Mouse (Mus musculus): Measurements from ENCODE around the gene Stim2. TPM values are rescaled to one million over a fixed set of nuclear protein-coding genes. Genes with fewer than 3 reads are reported as not detected.

Stim2 gene
- polyA plus RNA-seq, 1 experiment from 2014 or later: 16.4 TPM

- Histone ChIP-seq H3K4me3 (no peak overlapping the region), H3K4me2 (no peak overlapping the region), H3K36me3 (peaks cover 10% of the 10 kb centered on the region), H3K27ac (no peak overlapping the region), H3K9me3 (no peaks in the 10 kb centered on the region), H3K9ac (no peak overlapping the region), H3K27me3 (no peaks in the 10 kb centered on the region), H3K4me1 (peaks cover 6% of the 10 kb centered on the region; the same call in 1 of the 2 replicates)
- ATAC-seq (ENCODE audit: insufficient number of reproducible peaks, insufficient read depth, low FRiP score, low TSS enrichment, low read depth): no peak
- WGBS: 87% methylated on average over 5 of the region's 5 CpGs
Measured at GRCm38 (mm10) chr5:54049940-54050339, 51.6 kb downstream of the Stim2 start.

- no peak overlapping the region for H3K4me3 ChIP-seq
- H3K9ac ChIP-seq: no peak overlapping the region
- H3K4me2 ChIP-seq: no peak overlapping the region
- no peak overlapping the region for H3K27ac ChIP-seq
- H3K36me3 ChIP-seq: peaks cover 17% of the 10 kb centered on the region
- WGBS: 71% methylated on average over 3 of the region's 3 CpGs
- H3K9me3 ChIP-seq: no peaks in the 10 kb centered on the region
- H3K27me3 ChIP-seq: no peaks in the 10 kb centered on the region
- ATAC-seq (ENCODE audit: insufficient number of reproducible peaks, insufficient read depth, low FRiP score, low TSS enrichment, low read depth): no peak
- peaks cover 6% of the 10 kb centered on the region; the same call in 1 of the 2 replicates for H3K4me1 ChIP-seq
Measured at GRCm38 (mm10) chr5:54051056-54051455, 52.8 kb downstream of the Stim2 start.

- WGBS: 88% methylated on average over 6 of the region's 6 CpGs
Measured at GRCm38 (mm10) chr5:54052205-54052604, 53.9 kb downstream of the Stim2 start.

DNA sequence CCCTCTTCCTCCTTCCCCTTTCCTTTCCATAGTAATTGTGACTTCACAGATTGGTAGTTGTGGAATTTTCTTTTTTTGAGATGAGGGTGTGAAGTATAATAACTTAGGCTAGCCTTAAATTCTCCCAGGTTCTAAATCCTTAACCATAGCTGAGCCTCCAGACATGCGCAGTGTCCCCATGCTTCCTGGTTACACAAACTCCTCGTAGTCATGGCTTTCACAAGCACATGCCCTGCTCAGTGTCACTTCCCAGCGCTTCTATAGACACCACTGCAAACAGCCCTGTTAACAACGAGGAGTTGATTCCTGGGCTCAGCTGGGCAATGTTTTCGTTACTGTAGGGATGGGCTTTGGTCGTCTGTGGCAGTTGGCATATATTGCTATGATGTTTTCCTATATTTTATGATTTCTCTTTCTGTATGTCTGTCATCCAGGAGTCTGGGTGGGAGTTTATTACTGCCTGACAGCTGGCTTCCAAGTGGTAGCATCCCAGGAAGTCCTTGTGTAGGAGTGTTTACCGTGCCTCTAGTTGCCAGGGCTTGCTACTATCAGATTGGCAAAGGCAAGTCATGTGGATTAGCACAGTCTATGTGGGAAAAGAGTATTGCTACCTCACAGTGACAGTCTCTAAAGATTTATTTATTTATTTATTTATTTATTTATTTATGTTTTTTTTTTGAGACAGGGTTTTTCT lies 55.5 kb downstream of the Stim2 start:
- H3K9me3 ChIP-seq: no peaks in the 10 kb centered on the region
- H3K4me1 ChIP-seq: peaks cover 6% of the 10 kb centered on the region; the same call in 1 of the 2 replicates
- H3K27ac ChIP-seq: no peak overlapping the region
- no peaks in the 10 kb centered on the region for H3K27me3 ChIP-seq
- H3K36me3 ChIP-seq: peaks cover 21% of the 10 kb centered on the region
- H3K4me2 ChIP-seq: no peak overlapping the region
- H3K4me3 ChIP-seq: no peak overlapping the region
- WGBS: 88% methylated on average over 7 of the region's 7 CpGs
- no peak overlapping the region for H3K9ac ChIP-seq
- no peak for ATAC-seq (ENCODE audit: insufficient number of reproducible peaks, insufficient read depth, low FRiP score, low TSS enrichment, low read depth)

More at GRCm38 (mm10) chr5:54052205-54052604, 53.9 kb downstream of the Stim2 start:
- H3K4me2 ChIP-seq: no peak overlapping the region
- H3K27me3 ChIP-seq: no peaks in the 10 kb centered on the region
- H3K36me3 ChIP-seq: peaks cover 17% of the 10 kb centered on the region
- no peak for ATAC-seq (ENCODE audit: insufficient number of reproducible peaks, insufficient read depth, low FRiP score, low TSS enrichment, low read depth)
- peaks cover 6% of the 10 kb centered on the region; the same call in 1 of the 2 replicates for H3K4me1 ChIP-seq
- H3K4me3 ChIP-seq: no peak overlapping the region
- no peaks in the 10 kb centered on the region for H3K9me3 ChIP-seq
- no peak overlapping the region for H3K9ac ChIP-seq
- no peak overlapping the region for H3K27ac ChIP-seq

GRCm38 (mm10) chr5:54056266-54056665 lies 58.0 kb downstream of the Stim2 start:
- Histone ChIP-seq H3K27me3 (no peaks in the 10 kb centered on the region), H3K9me3 (no peaks in the 10 kb centered on the region)

GRCm38 (mm10) chr5:54059998-54060397 lies 61.7 kb downstream of the Stim2 start:
- no peak overlapping the region for H3K27ac ChIP-seq
- H3K9ac ChIP-seq: no peak overlapping the region
- no peak overlapping the region for H3K4me2 ChIP-seq
- 81% methylated on average over 6 of the region's 6 CpGs for WGBS
- H3K36me3 ChIP-seq: peaks cover 10% of the 10 kb centered on the region
- no peak for ATAC-seq (ENCODE audit: insufficient number of reproducible peaks, insufficient read depth, low FRiP score, low TSS enrichment, low read depth)
- no peak overlapping the region for H3K4me3 ChIP-seq
- no peaks in the 10 kb centered on the region for H3K27me3 ChIP-seq
- H3K9me3 ChIP-seq: no peaks in the 10 kb centered on the region
- H3K4me1 ChIP-seq: peaks cover 4% of the 10 kb centered on the region; the same call in 1 of the 2 replicates

More at GRCm38 (mm10) chr5:54056266-54056665, 58.0 kb downstream of the Stim2 start:
- Histone ChIP-seq H3K36me3 (peaks cover 21% of the 10 kb centered on the region), H3K9ac (no peak overlapping the region), H3K4me1 (peaks cover under 1% of the 10 kb centered on the region; the same call in 1 of the 2 replicates), H3K4me2 (no peak overlapping the region), H3K4me3 (no peak overlapping the region), H3K27ac (no peak overlapping the region)
- 87% methylated on average over 6 of the region's 6 CpGs for WGBS
- ATAC-seq (ENCODE audit: insufficient number of reproducible peaks, insufficient read depth, low FRiP score, low TSS enrichment, low read depth): no peak

GRCm38 (mm10) chr5:54062079-54062478 lies 63.8 kb downstream of the Stim2 start:
- peaks cover 4% of the 10 kb centered on the region; the same call in 1 of the 2 replicates for H3K4me1 ChIP-seq
- no peak overlapping the region for H3K4me2 ChIP-seq
- WGBS: 69% methylated on average over 7 of the region's 7 CpGs
- H3K27me3 ChIP-seq: no peaks in the 10 kb centered on the region
- no peak for ATAC-seq (ENCODE audit: insufficient number of reproducible peaks, insufficient read depth, low FRiP score, low TSS enrichment, low read depth)
- no peak overlapping the region for H3K4me3 ChIP-seq
- no peak overlapping the region for H3K9ac ChIP-seq
- no peaks in the 10 kb centered on the region; the same call in 1 of the 2 replicates for H3K9me3 ChIP-seq
- H3K36me3 ChIP-seq: peaks cover 3% of the 10 kb centered on the region; the same call in 1 of the 2 replicates
- no peak overlapping the region for H3K27ac ChIP-seq

- ATAC-seq (ENCODE audit: insufficient number of reproducible peaks, insufficient read depth, low FRiP score, low TSS enrichment, low read depth): no peak
Measured at GRCm38 (mm10) chr5:54067591-54067990, 69.3 kb downstream of the Stim2 start.

DNA sequence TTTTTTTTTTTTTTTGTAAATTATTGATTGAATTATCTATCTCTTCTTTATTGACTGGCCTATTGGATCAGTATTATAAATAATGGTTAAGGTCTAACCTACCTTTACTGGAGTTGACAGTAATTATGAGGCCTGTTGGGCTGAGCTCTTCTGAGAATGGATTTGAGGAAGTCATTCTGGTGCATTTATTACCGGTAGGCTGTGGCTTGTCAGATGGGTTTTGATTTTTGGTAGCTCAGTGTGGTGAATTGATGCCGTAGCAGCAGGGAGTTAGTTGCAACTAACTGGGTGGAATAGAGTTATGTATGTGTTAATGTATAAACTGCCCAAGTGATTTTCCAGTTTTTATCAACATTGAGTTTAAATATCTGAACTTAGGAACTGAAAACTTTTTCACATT lies 72.2 kb downstream of the Stim2 start:
- Histone ChIP-seq H3K4me3 (no peak overlapping the region), H3K36me3 (no peaks in the 10 kb centered on the region), H3K4me1 (peaks cover 7% of the 10 kb centered on the region), H3K27ac (no peak overlapping the region), H3K27me3 (no peaks in the 10 kb centered on the region), H3K9me3 (no peaks in the 10 kb centered on the region; the same call in 1 of the 2 replicates), H3K9ac (no peak overlapping the region), H3K4me2 (no peak overlapping the region)
- WGBS: 86% methylated on average over 2 of the region's 2 CpGs
- no peak for ATAC-seq (ENCODE audit: insufficient number of reproducible peaks, insufficient read depth, low FRiP score, low TSS enrichment, low read depth)

More at GRCm38 (mm10) chr5:54067591-54067990, 69.3 kb downstream of the Stim2 start:
- H3K36me3 ChIP-seq: no peaks in the 10 kb centered on the region
- no peak overlapping the region for H3K4me3 ChIP-seq
- 88% methylated on average over 3 of the region's 3 CpGs for WGBS
- no peaks in the 10 kb centered on the region; the same call in 1 of the 2 replicates for H3K9me3 ChIP-seq
- no peak overlapping the region for H3K4me2 ChIP-seq
- H3K9ac ChIP-seq: no peak overlapping the region
- no peaks in the 10 kb centered on the region for H3K27me3 ChIP-seq
- H3K27ac ChIP-seq: no peak overlapping the region
- H3K4me1 ChIP-seq: no peaks in the 10 kb centered on the region

- ATAC-seq (ENCODE audit: insufficient number of reproducible peaks, insufficient read depth, low FRiP score, low TSS enrichment, low read depth): no peak
- WGBS: 94% methylated on average over 5 of the region's 5 CpGs
- H3K4me2 ChIP-seq: no peak overlapping the region
Measured at GRCm38 (mm10) chr5:54071288-54071687, 73.0 kb downstream of the Stim2 start.

DNA sequence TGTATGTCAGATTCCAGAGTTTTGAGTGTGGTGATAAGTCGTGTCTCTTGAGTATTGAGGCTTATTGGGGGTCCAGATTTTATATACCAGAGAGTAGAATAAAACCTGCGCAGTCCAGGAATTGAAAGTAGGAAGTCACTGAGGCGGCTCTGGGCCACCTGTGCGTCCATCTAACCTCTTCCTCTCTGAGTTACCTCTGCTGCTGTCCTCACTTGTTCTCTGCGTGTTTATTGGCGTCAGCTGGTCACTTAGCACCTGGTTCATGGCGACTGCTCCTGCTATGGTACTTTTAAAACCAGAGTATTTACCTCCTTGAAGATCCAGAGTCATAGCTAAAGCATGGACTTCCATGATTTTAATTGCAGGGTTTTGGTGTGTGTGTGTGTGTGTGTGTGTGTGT lies 73.4 kb downstream of the Stim2 start:
- H3K36me3 ChIP-seq: no peaks in the 10 kb centered on the region
- H3K4me1 ChIP-seq: peaks cover 7% of the 10 kb centered on the region
- 91% methylated on average over 7 of the region's 7 CpGs for WGBS
- no peak overlapping the region for H3K4me3 ChIP-seq
- no peaks in the 10 kb centered on the region for H3K27me3 ChIP-seq
- ATAC-seq (ENCODE audit: insufficient number of reproducible peaks, insufficient read depth, low FRiP score, low TSS enrichment, low read depth): no peak
- no peaks in the 10 kb centered on the region for H3K9me3 ChIP-seq
- H3K9ac ChIP-seq: no peak overlapping the region
- no peak overlapping the region for H3K27ac ChIP-seq
- H3K4me2 ChIP-seq: no peak overlapping the region

More at GRCm38 (mm10) chr5:54071288-54071687, 73.0 kb downstream of the Stim2 start:
- no peaks in the 10 kb centered on the region for H3K36me3 ChIP-seq
- H3K27ac ChIP-seq: no peak overlapping the region
- no peaks in the 10 kb centered on the region for H3K27me3 ChIP-seq
- H3K9ac ChIP-seq: no peak overlapping the region
- H3K9me3 ChIP-seq: no peaks in the 10 kb centered on the region
- peaks cover 7% of the 10 kb centered on the region for H3K4me1 ChIP-seq
- H3K4me3 ChIP-seq: no peak overlapping the region

- no peak overlapping the region for H3K4me3 ChIP-seq
- H3K9ac ChIP-seq: no peak overlapping the region
- peak overlapping the region; percentile 33; the same call in 1 of the 2 replicates for H3K27ac ChIP-seq
- H3K27me3 ChIP-seq: no peaks in the 10 kb centered on the region
- no peak overlapping the region for H3K4me2 ChIP-seq
- no peaks in the 10 kb centered on the region for H3K36me3 ChIP-seq
- H3K4me1 ChIP-seq: peaks cover 7% of the 10 kb centered on the region
- WGBS: 13% methylated on average over 1 of the region's 1 CpGs
- no peak for ATAC-seq (ENCODE audit: insufficient number of reproducible peaks, insufficient read depth, low FRiP score, low TSS enrichment, low read depth)
- no peaks in the 10 kb centered on the region for H3K9me3 ChIP-seq
Measured at GRCm38 (mm10) chr5:54073291-54073690, 75.0 kb downstream of the Stim2 start.
